Mouse (Mus musculus) urinary bladder, adult 2 months (tissue): ENCODE data around the gene Syncrip. TPM values are rescaled to one million over a fixed set of nuclear protein-coding genes. Genes with fewer than 3 reads are reported as not detected.

ENCODE experiments used
- DNase-seq: peaks from one replicate; pipeline ENCODE4 v3.0.0; 2022; ENCODE audit warnings: low spot score
- polyA plus RNA-seq: library from polyadenylated mRNA; depleted of rRNA; stranded (reverse); fragments of >200 nt; gene quantifications from 2 replicates; pipeline ENCODE4 v1.2.3, GENCODE M21; 2012; rRNA removed

The Syncrip gene
- 15.9 and 35.9 TPM in 2 replicates for polyA plus RNA-seq

- DNase-seq = peak; percentile 86
Measured at GRCm38 (mm10) chr9:88482230-88482828, at the start of gene Syncrip. Gene Syncrip (minus strand): TSS chr9:88482574.

- DNase-seq = no peak
Measured at GRCm38 (mm10) chr9:88529979-88530580, 47.7 kb upstream of the Syncrip start.

- DNase-seq = no peak
Measured at GRCm38 (mm10) chr9:88529571-88529970, 47.2 kb upstream of the Syncrip start.

GRCm38 (mm10) chr9:88528736-88529135 is 46.4 kb upstream of the Syncrip start:
- DNase-seq = no peak

GRCm38 (mm10) chr9:88527956-88528355 is 45.6 kb upstream of the Syncrip start:
- no peak for DNase-seq

- DNase-seq = no peak
Measured at GRCm38 (mm10) chr9:88525341-88525740, 43.0 kb upstream of the Syncrip start.

GRCm38 (mm10) chr9:88524796-88525195 is 42.4 kb upstream of the Syncrip start:
- DNase-seq = no peak

- DNase-seq = no peak
Measured at GRCm38 (mm10) chr9:88524367-88524766, 42.0 kb upstream of the Syncrip start.

GRCm38 (mm10) chr9:88523335-88523668 is 40.9 kb upstream of the Syncrip start:
- no peak for DNase-seq

GRCm38 (mm10) chr9:88522569-88523334 is 40.4 kb upstream of the Syncrip start:
- peak; percentile 86 for DNase-seq

GRCm38 (mm10) chr9:88521961-88522568 is 39.7 kb upstream of the Syncrip start:
- DNase-seq = no peak

GRCm38 (mm10) chr9:88520849-88521483 is 38.6 kb upstream of the Syncrip start:
- no peak for DNase-seq

GRCm38 (mm10) chr9:88520122-88520848 is 37.9 kb upstream of the Syncrip start:
- DNase-seq = no peak

GRCm38 (mm10) chr9:88519390-88520121 is 37.2 kb upstream of the Syncrip start:
- no peak for DNase-seq

GRCm38 (mm10) chr9:88516361-88516995 is 34.1 kb upstream of the Syncrip start:
- DNase-seq = no peak

- DNase-seq = no peak
Measured at GRCm38 (mm10) chr9:88515546-88515945, 33.2 kb upstream of the Syncrip start.

- DNase-seq = no peak
Measured at GRCm38 (mm10) chr9:88501846-88502245, 19.5 kb upstream of the Syncrip start.

- no peak for DNase-seq
Measured at GRCm38 (mm10) chr9:88500112-88500511, 17.7 kb upstream of the Syncrip start.

- no peak for DNase-seq
Measured at GRCm38 (mm10) chr9:88492522-88492921, 10.1 kb upstream of the Syncrip start.

GRCm38 (mm10) chr9:88484531-88484930 is 2.2 kb upstream of the Syncrip start:
- DNase-seq = no peak
